ENCODE assay signal across 16 mouse cellular contexts in the genomic region with DNA sequence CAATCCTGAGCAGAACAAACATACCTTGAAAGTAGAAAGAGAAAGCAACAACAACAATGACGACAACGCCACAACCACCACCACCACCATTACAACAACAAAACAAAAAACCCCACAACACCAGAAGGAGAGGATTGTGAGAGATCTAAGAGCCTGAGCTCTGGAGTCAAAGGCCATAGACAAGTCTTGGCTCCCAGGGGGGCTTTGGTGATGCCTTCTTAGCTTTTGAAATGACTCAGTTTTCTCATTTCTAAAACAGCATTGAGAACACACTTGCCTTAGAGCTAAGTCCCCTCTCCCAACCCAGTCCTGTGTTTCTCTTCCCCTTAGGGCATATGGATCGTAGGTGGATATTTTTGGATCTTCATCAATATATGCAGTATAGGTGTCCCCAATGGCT.
"Had no signal": no experiment of that assay in that cellular context is flagged by ENCODE, and none has a peak within 500 bp of the region (broad histone marks: within the 10 kb centered on the region; RNA-seq: fewer than 3 reads in every experiment).

No protein-coding gene starts in this region.

- H3K4me3 ChIP-seq: neural tube, embryonic 13.5 days; neural tube, embryonic 15.5 days; stomach, embryonic 15.5 days had no signal

- H3K27ac ChIP-seq: neural tube, embryonic 13.5 days; neural tube, embryonic 15.5 days; stomach, embryonic 15.5 days; stomach, postnatal 0 days had no signal

- H3K27me3 ChIP-seq: neural tube, embryonic 13.5 days; neural tube, embryonic 15.5 days; stomach, embryonic 15.5 days had no signal

- H3K36me3 ChIP-seq: neural tube, embryonic 13.5 days; neural tube, embryonic 15.5 days; stomach, embryonic 15.5 days had no signal

- H3K9ac ChIP-seq: neural tube, embryonic 13.5 days; neural tube, embryonic 15.5 days; stomach, embryonic 15.5 days had no signal

- H3K4me2 ChIP-seq: neural tube, embryonic 13.5 days; neural tube, embryonic 15.5 days; stomach, embryonic 15.5 days had no signal

- H3K9me3 ChIP-seq: neural tube, embryonic 13.5 days; neural tube, embryonic 15.5 days; stomach, embryonic 15.5 days had no signal

- DNase-seq: retina, postnatal 1 day; right cerebral cortex, adult 18-20 months; right cerebral cortex, postnatal 14 days; right cerebral cortex, postnatal 25 days; right cerebral cortex, postnatal 4 days; spleen, adult 18-20 months; thymus, adult 18-20 months; thymus, adult 2 months; thymus, postnatal 14 days; thymus, postnatal 25 days; thymus, postnatal 36 days; thymus, postnatal 4 days had no signal

- H3K4me1 ChIP-seq: neural tube, embryonic 13.5 days; neural tube, embryonic 15.5 days; stomach, embryonic 15.5 days had no signal
